Mouse (Mus musculus): ENCODE data around the gene Zap70.

- TF ChIP-seq CTCF (conservative IDR thresholded peaks at IDR 0.05; ENCODE audit: low read length) = no peak
- no peak for TF ChIP-seq NANOG (IDR thresholded peaks at IDR 0.05; ENCODE audit: borderline replicate concordance, low read length)
Observed at GRCm38 (mm10) chr1:36759076-36759475, 2.5 kb upstream of the Zap70 start.

All from E14TG2a.4 (cell line).